Mouse (Mus musculus) lung, postnatal 14 days (tissue): ENCODE measurements around the gene Dcst1.

Source experiments
- DNase-seq: peaks from one replicate; pipeline ENCODE4 v3.0.0; 2021

Dcst1 gene

GRCm38 (mm10) chr3:89388134-89388881 is 23.3 kb upstream of the Dcst1 start:
- DNase-seq: no peak

- no peak for DNase-seq
These were observed 22.6 kb upstream of the Dcst1 start for GRCm38 (mm10) chr3:89387632-89388031.

- DNase-seq: no peak
These were observed 21.7 kb upstream of the Dcst1 start for GRCm38 (mm10) chr3:89386438-89387420.

GRCm38 (mm10) chr3:89385451-89385850 is 20.4 kb upstream of the Dcst1 start:
- no peak for DNase-seq

DNA sequence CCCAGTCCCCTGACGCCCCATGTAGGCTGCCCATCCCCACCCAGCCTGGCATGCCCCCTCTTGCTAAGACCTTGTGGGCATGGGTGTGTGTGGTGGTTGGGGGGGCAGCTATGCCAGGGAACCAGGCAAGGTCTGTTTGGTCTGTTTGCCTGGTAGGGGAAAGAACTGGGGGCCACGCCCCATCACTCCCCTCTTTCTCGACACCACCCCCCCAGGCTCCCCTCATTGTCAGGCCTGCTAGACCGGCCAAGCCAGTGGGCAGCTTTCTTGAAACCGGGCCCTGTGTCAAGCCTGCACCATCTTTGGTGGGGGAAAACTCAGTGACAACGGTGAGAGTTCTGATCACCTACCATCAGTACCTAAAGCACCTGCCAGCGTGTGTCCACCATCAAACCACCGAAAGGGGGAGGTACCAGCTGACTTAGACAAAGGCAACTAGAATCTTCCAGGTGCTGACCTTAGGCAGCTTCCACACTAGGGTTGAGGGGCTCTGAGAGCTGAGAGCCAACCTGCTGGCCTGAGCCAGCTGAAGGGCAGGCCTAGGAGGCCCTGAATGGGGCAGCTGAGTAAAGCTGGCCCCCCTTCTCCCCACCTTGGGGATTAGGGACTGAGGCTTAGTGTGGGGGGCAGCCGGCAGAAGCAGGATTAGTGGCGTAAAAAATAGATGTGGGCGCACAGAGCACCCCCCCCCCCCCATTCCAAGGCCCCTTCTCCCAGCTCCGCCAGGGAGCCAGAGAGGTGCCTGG is 19.5 kb upstream of the Dcst1 start:
- DNase-seq: no peak

DNA sequence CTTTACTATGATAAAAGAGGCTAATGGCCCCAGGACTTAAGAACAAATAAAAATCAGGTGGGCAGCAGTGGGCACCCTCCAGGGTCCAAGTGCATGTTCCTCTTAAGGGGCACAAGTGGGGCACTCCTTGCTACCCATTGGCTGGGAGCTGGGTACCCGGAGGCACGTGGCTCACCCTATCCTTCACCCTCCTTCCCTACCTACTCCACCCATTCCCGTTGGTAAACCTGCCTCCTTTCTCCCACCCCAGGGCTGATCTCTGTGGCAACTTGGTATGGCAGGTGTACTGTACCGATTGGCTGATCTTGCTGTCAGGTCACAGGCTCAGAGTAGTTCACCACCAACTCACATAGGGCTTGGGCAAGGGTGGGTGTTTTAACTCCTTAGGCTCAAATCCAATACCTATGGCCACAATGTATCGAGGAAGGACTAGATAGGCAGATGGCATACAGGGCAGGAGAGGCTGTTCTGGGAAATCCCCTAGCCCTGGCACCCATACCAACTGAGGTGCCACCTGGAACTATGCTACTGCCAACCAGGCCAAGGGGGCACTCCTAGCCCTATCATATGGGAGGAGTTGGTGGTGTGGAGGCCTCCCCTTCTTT is 18.7 kb upstream of the Dcst1 start:
- DNase-seq: no peak

DNA sequence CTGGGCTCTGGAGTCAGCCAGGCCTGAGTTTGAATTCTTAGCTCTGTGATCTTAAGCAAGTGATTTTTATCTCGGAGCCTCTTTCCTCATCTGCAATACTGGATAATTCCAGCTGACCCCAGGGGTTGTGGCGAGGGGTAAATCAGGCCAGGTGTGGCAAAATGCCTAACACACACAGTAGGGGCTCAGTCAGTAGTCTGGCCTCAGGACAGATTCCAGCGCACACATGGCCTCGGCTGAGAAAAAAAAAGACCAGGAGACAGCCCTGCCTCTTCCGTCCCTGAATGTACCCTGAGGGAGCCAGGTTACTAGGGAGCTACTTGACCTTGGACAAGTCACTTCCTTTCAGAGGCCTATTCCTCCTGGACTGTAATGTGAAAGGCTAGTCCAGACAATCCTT is 17.9 kb upstream of the Dcst1 start:
- DNase-seq: no peak

- no peak for DNase-seq
These were observed 17.2 kb upstream of the Dcst1 start for GRCm38 (mm10) chr3:89382033-89382882.

GRCm38 (mm10) chr3:89381233-89381632 is 16.2 kb upstream of the Dcst1 start:
- DNase-seq: no peak

DNA sequence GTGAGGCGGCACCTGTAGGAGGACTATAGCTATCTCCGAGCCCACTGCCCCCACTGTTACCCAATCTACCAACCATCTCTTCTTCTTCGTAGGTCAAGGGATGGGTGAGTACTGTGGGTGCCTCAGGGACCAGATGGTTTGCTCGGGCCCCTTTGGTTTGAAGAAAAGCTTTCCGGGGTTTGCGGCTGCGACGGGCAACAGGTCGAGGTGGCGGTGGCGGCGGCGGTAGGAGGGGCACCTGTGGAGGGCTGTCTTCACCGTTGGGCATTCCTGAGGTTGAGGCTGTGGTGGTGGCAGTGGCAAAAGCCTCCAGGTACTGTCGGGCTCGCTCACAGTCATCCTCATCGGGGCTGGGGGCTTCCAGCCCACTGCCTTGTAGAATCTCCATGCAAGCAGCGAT is 15.7 kb upstream of the Dcst1 start:
- no peak for DNase-seq

GRCm38 (mm10) chr3:89380291-89380690 is 15.2 kb upstream of the Dcst1 start:
- DNase-seq: no peak

GRCm38 (mm10) chr3:89379388-89380131 is 14.5 kb upstream of the Dcst1 start:
- no peak for DNase-seq

DNA sequence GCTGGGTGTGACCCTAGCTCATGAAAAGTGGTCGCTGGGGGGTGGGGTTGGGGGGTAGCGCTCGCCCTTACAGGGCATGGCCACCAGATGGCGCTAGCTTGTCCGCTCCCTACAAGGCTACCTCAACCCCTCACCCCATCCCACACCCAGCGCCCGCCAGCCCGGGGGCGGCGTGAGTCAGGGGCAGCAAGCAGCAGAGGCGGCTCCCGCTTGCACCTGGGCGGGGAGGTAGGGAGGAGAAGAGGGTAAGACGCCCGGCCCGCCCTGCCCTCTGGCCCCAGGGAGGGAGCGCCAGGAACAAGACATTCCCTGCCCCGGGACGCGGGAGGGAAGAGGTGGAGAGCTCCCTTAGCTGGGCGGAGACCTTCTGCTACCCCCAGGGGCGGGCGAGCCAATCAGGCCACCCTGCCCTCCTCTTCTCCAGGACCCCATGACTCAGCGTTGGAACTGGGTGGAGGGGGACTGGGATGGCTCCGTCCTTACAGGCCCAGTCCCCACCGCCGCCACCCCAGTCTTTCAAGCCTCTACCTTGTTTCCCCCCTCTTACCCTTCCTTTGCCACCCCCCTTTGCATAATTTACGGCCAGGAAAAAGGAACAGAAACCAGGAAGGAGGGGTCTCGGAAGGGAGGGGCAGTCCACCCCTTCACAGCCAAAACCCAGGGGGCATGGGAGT is 13.5 kb upstream of the Dcst1 start:
- DNase-seq: peak; percentile 80

- DNase-seq: no peak
These were observed 12.8 kb upstream of the Dcst1 start for GRCm38 (mm10) chr3:89377831-89378230.

DNA sequence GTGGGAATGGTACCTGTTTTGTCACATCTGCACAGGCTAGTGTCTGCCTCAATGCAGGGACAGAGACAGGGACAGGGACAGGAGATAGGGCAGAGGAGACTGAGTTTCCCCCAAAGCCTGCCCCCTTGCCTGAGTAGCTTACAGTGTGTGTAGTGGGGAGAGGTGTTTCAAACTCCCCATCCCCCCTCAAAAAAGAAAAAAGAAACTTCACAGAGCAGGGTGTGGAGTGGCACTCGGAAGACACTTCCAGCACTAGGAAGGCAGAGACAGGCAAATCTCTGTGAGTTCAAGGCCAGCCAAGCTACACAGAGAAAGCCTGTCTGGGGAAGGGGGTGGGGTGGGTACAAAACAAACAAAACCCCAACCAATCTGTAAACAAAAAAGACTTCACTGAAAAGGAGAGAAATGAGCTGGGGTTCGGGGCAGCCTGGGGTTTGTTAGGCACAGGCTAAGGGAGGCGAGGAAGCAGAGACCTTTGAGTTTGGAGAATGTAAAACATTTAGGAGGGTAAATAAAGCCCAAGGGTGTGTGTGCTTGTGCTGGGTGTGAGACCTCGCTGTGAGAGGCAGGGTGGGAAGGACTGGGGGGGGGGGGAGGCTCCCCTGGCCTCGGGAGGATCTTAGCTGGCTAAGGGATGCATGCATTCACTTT is 8.7 kb upstream of the Dcst1 start:
- DNase-seq: no peak

- no peak for DNase-seq
These were observed 2.3 kb upstream of the Dcst1 start for GRCm38 (mm10) chr3:89367338-89367737.

GRCm38 (mm10) chr3:89365486-89366414 is 697 bp upstream of the Dcst1 start:
- no peak for DNase-seq

DNA sequence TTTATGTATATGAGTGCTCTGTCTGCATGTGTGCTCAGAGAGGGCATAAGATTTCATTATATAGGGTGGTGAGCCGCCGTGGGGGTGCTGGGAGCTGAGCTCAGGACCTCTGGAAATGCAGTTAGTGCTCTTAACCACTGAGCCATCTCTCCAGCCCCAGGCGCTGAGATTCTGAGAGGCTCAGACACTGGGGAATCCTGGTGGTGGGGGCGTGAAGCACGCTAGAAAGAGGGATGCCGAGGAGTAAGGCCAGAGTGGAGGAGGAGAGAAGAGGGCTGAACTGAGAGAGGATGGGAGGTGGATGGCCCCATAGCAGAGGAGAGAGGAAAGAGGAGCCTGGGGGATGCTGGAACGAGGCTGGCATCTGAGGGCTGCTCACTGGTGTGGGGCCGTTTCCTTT is 422 bp downstream of the Dcst1 start:
- DNase-seq: no peak

DNA sequence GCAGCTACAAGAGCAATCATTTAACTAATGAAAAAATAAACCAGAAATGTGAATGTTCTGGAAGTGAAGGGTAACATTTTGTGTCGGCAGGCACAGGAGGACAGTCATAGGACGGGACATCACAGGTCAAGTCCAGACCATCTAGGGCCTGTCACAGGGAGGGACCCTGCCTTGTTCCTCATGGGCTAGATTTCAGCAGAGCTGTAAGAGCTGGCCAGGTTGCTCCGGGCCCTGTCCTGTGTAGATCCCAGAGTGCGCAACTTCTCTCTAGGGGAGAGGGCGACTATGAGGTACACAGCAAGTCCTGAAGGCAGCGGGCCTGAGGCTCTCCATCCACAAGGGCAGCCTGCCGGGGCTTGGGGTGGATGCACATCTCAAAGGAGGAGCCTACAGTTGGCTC is 3.4 kb downstream of the Dcst1 start, which contains the start of gene Dcst2:
Gene Dcst2 (plus strand): TSS at position 301 of the 400 bp plus-strand sequence.
- DNase-seq: no peak
